Mouse (Mus musculus): Measurements from ENCODE around the gene Syf2. TPM values are rescaled to one million over a fixed set of nuclear protein-coding genes. Genes with fewer than 3 reads are reported as not detected.
"Not testable (repeated sequence)": the region's sequence is repeated elsewhere in the genome, so short reads cannot be mapped to it uniquely, and the experiment has no call there.

Gene Syf2
- polyA plus RNA-seq, 2 experiments, result 42.9 to 52.6 TPM

DNA sequence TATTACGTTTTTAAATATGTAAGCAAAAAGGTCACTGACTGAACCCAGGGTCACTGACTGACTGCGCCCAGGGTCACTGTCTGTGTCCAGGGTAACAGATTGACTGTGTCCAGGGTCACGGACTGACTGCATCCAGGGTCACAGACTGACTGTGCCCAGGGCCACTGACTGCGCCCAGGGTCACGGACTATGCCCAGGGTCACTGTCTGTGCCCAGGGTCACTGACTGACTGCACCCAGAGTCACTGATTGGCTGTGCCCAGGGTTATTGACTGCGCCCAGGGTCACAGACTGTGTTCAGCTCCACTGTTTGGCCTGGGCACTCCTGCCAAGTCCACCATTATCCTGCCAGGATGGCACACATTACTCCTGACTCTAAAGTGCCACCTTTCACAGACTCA, 33.4 kb upstream of the Syf2 start:
- WGBS (ENCODE audit: insufficient replicate concordance), result 91% methylated on average over 6 of the region's 6 CpGs
- no peak for DNase-seq (ENCODE audit: low read depth in 3 of 3, low spot score in 3 of 3)
- H3K36me3 ChIP-seq (replicated peaks; ENCODE audit: control insufficient read depth, insufficient read depth, low read depth), result peaks cover 78% of the 10 kb centered on the region

DNA sequence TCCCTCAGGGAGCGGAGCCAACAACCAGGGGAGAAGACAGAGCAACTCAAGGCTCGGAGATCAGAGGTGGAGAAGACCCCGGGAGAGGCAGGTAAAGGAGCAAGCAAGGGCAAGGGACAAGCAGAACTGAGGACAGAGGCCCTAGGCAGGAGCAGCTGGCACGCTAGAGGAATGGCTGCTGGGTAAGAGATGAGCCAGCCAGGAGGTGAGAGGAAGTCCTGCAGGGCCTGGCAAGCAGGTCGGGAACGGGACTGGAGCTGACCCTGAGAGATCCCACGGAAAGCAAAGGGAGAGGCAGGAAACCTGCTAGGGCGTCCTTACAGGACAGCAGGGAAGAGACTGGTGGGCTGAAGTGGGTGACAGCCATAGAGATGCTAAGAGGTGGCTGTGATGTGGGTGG, 29.6 kb upstream of the Syf2 start:
- H3K36me3 ChIP-seq (replicated peaks; ENCODE audit: control insufficient read depth, insufficient read depth, low read depth), result peaks cover 72% of the 10 kb centered on the region
- 85% methylated on average over 8 of the region's 8 CpGs for WGBS (ENCODE audit: insufficient replicate concordance)

More for the DNA sequence above, 33.4 kb upstream of the Syf2 start:
- Histone ChIP-seq H3K4me2 (ENCODE audit: low read depth) (no peak overlapping the region), H3K27me3 (ENCODE audit: control insufficient read depth, insufficient read depth, low read length) (no peaks in the 10 kb centered on the region), H3K4me1 (replicated peaks; ENCODE audit: control insufficient read depth in 2 of 2, insufficient read depth in 2 of 2, low read length in 1 of 2) (no peaks in the 10 kb centered on the region), H3K9me3 (ENCODE audit: control insufficient read depth, low read length) (no peaks in the 10 kb centered on the region), H3K4me3 (ENCODE audit: insufficient read depth in 1 of 2, low read depth in 2 of 2, low read length in 2 of 2) (no peak overlapping the region), H3K9ac (replicated peaks) (no peak overlapping the region), H3K27ac (no peak overlapping the region)
- peak; percentile 19; the same call in 1 of the 2 replicates for ATAC-seq (ENCODE audit: insufficient read depth)
- TF ChIP-seq EP300 (IDR thresholded peaks at IDR 0.05; ENCODE audit: low read depth), result no peak
- no peak for TF ChIP-seq CTCF (IDR thresholded peaks at IDR 0.05; ENCODE audit: low read depth)

GRCm38 (mm10) chr4:134903046-134903445, 27.7 kb upstream of the Syf2 start:
- TF ChIP-seq EP300 (IDR thresholded peaks at IDR 0.05; ENCODE audit: low read depth) (no peak), CTCF (IDR thresholded peaks at IDR 0.05; ENCODE audit: low read depth) (no peak)
- H3K36me3 ChIP-seq (replicated peaks; ENCODE audit: control insufficient read depth, insufficient read depth, low read depth), result peaks cover 70% of the 10 kb centered on the region

More for the DNA sequence above, 29.6 kb upstream of the Syf2 start:
- no peak for DNase-seq (ENCODE audit: low read depth in 3 of 3, low spot score in 3 of 3)
- Histone ChIP-seq H3K9ac (replicated peaks) (no peak overlapping the region), H3K4me1 (replicated peaks; ENCODE audit: control insufficient read depth in 2 of 2, insufficient read depth in 2 of 2, low read length in 1 of 2) (no peaks in the 10 kb centered on the region), H3K4me2 (ENCODE audit: low read depth) (no peak overlapping the region), H3K27ac (no peak overlapping the region), H3K9me3 (ENCODE audit: control insufficient read depth, low read length) (no peaks in the 10 kb centered on the region), H3K4me3 (ENCODE audit: insufficient read depth in 1 of 2, low read depth in 2 of 2, low read length in 2 of 2) (no peak overlapping the region), H3K27me3 (ENCODE audit: control insufficient read depth, insufficient read depth, low read length) (no peaks in the 10 kb centered on the region)
- TF ChIP-seq EP300 (IDR thresholded peaks at IDR 0.05; ENCODE audit: low read depth), result no peak
- ATAC-seq (ENCODE audit: insufficient read depth), result no peak

DNA sequence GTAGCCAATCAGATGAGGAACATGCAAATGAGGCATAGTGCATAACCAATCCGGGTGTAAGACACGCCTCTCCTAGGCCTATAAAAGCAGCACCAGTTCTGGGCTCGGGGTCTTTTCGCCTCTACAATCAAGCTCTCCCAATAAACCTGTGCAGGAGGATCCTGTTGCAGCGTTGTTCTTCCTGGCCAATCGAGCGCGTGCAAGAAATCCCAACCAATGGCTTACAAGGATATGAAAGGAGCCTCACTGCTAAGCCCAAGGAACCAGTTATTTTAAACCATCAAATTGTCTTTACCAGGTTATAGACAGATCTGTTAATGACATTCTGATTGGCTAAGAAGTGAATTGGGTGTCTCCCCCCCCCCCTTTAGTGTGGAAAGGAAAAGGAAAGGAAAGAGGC, 19.3 kb upstream of the Syf2 start:
- not testable (repeated sequence) for H3K27ac ChIP-seq; H3K4me2 ChIP-seq (ENCODE audit: low read depth); H3K4me3 ChIP-seq (ENCODE audit: insufficient read depth in 1 of 2, low read depth in 2 of 2, low read length in 2 of 2); H3K27me3 ChIP-seq (ENCODE audit: control insufficient read depth, insufficient read depth, low read length); DNase-seq (ENCODE audit: low read depth in 3 of 3, low spot score in 3 of 3); ATAC-seq (ENCODE audit: insufficient read depth); H3K9ac ChIP-seq (replicated peaks); H3K9me3 ChIP-seq (ENCODE audit: control insufficient read depth, low read length)
- peaks cover 9 to 17% of the 10 kb centered on the region in 2 experiments for H3K4me1 ChIP-seq (replicated peaks; ENCODE audit: control insufficient read depth in 2 of 2, insufficient read depth in 2 of 2, low read length in 1 of 2)
- WGBS (ENCODE audit: insufficient replicate concordance), result 91% methylated on average over 6 of the region's 8 CpGs
- H3K36me3 ChIP-seq (replicated peaks; ENCODE audit: control insufficient read depth, insufficient read depth, low read depth), result peaks cover 39% of the 10 kb centered on the region

More at GRCm38 (mm10) chr4:134903046-134903445, 27.7 kb upstream of the Syf2 start:
- Histone ChIP-seq H3K4me1 (replicated peaks; ENCODE audit: control insufficient read depth in 2 of 2, insufficient read depth in 2 of 2, low read length in 1 of 2) (no peaks in the 10 kb centered on the region), H3K4me3 (ENCODE audit: insufficient read depth in 1 of 2, low read depth in 2 of 2, low read length in 2 of 2) (no peak overlapping the region), H3K27me3 (ENCODE audit: control insufficient read depth, insufficient read depth, low read length) (no peaks in the 10 kb centered on the region), H3K27ac (no peak overlapping the region), H3K9ac (replicated peaks) (no peak overlapping the region), H3K9me3 (ENCODE audit: control insufficient read depth, low read length) (no peaks in the 10 kb centered on the region), H3K4me2 (ENCODE audit: low read depth) (no peak overlapping the region)
- DNase-seq (ENCODE audit: low read depth in 3 of 3, low spot score in 3 of 3), result no peak
- WGBS (ENCODE audit: insufficient replicate concordance), result 73% methylated on average over 7 of the region's 7 CpGs
- no peak for ATAC-seq (ENCODE audit: insufficient read depth)

DNA sequence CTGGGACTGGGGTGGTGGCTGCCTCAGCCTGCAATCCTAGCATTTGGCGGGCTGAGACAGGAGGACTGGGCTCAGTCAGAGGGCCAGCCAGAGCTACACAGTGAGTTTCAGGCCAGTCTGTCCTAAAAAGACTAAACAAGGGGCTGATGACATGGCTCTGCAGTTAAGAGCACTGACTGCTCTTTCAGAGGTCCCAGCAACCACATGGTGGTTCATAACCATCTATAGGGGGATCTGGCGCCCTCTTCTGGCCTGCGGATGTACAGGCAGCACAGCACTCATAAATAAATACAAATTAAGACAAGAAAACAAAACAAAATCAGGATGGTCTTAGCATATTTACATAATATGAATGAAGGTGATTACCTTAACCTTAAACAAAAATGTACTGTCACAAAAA, 17.3 kb upstream of the Syf2 start:
- peak overlapping the region; percentile 11 to 99; a peak in 3 of 4 replicates for H3K4me3 ChIP-seq (ENCODE audit: insufficient read depth in 1 of 2, low read depth in 2 of 2, low read length in 2 of 2)
- WGBS (ENCODE audit: insufficient replicate concordance), result 26% methylated on average over 3 of the region's 3 CpGs
- TF ChIP-seq CTCF (IDR thresholded peaks at IDR 0.05; ENCODE audit: low read depth) (peak; percentile 95), EP300 (IDR thresholded peaks at IDR 0.05; ENCODE audit: low read depth) (no peak; the same call in 1 of the 2 replicates)
- H3K36me3 ChIP-seq (replicated peaks; ENCODE audit: control insufficient read depth, insufficient read depth, low read depth), result peaks cover 25% of the 10 kb centered on the region
- peaks cover 28 to 37% of the 10 kb centered on the region in 2 experiments for H3K4me1 ChIP-seq (replicated peaks; ENCODE audit: control insufficient read depth in 2 of 2, insufficient read depth in 2 of 2, low read length in 1 of 2)
- ATAC-seq (ENCODE audit: insufficient read depth), result no peak
- no peaks in the 10 kb centered on the region for H3K9me3 ChIP-seq (ENCODE audit: control insufficient read depth, low read length)
- no peaks in the 10 kb centered on the region for H3K27me3 ChIP-seq (ENCODE audit: control insufficient read depth, insufficient read depth, low read length)
- peak overlapping the region; percentile 91 for H3K9ac ChIP-seq (replicated peaks)
- DNase-seq (ENCODE audit: low read depth in 3 of 3, low spot score in 3 of 3), result peak; percentile 67 to 70 (median 68)
- no peak overlapping the region; the same call in 1 of the 2 replicates for H3K27ac ChIP-seq
- H3K4me2 ChIP-seq (ENCODE audit: low read depth), result peak overlapping the region; percentile 99
